Mouse (Mus musculus): ENCODE data around the gene Tex22.

GRCm38 (mm10) chr12:113075486-113075885 lies 1.2 kb downstream of the Tex22 start:
- TF ChIP-seq CTCF (IDR thresholded peaks at IDR 0.05; ENCODE audit: low read depth) (no peak), EP300 (IDR thresholded peaks at IDR 0.05; ENCODE audit: low read depth) (no peak)
